Mouse (Mus musculus) intestine, postnatal 0 days (tissue): ENCODE results near the gene Mapre3. TPM values are rescaled to one million over a fixed set of nuclear protein-coding genes. Genes with fewer than 3 reads are reported as not detected.
"Not testable (repeated sequence)": the region's sequence is repeated elsewhere in the genome, so short reads cannot be mapped to it uniquely, and the experiment has no call there.

Experiments
- ATAC-seq: fragments of 200-750 bp; cut with Nextera tagmentation; 2 replicates; pipeline ENCODE4 v1.8.0; 2017; ENCODE audit warnings: mild to moderate bottlenecking, moderate TSS enrichment, moderate library complexity
- H3K27ac ChIP-seq: fragments of 300-500 bp; sonication (generic); 2 replicates; pipeline ENCODE4 v1.5.1; 2014; ENCODE audit warnings: mild to moderate bottlenecking, low read depth, low read length, moderate library complexity
- H3K27me3 ChIP-seq: fragments of 300-500 bp; sonication (generic); replicated peaks from 2 replicates; pipeline ENCODE4 v1.6.1; 2014; ENCODE audit warnings: low read length, mixed read lengths; ENCODE audit not compliant: control insufficient read depth, insufficient read depth
- H3K36me3 ChIP-seq: fragments of 300-500 bp; sonication (generic); 2 replicates; pipeline ENCODE4 v1.6.1; 2014; ENCODE audit warnings: mild to moderate bottlenecking, moderate library complexity; ENCODE audit not compliant: control insufficient read depth, insufficient read depth
- H3K4me1 ChIP-seq: fragments of 300-500 bp; sonication (generic); replicated peaks from 2 replicates; pipeline ENCODE4 v1.6.1; 2014; ENCODE audit warnings: antibody characterized with exemption, low read length, mixed read lengths; ENCODE audit not compliant: control insufficient read depth, insufficient read depth
- H3K4me2 ChIP-seq: fragments of 300-500 bp; sonication (generic); replicated peaks from 2 replicates; pipeline ENCODE4 v1.6.1; 2014; ENCODE audit warnings: low read depth, mild to moderate bottlenecking, moderate library complexity
- H3K4me3 ChIP-seq: fragments of 300-500 bp; sonication (generic); 2 replicates; pipeline ENCODE4 v1.5.1; 2014; ENCODE audit warnings: low read depth, low read length
- H3K9ac ChIP-seq: fragments of 300-500 bp; sonication (generic); 2 replicates; pipeline ENCODE4 v1.6.1; 2014; ENCODE audit warnings: mild to moderate bottlenecking, low read depth, low read length
- H3K9me3 ChIP-seq: fragments of 300-500 bp; sonication (generic); 2 replicates; pipeline ENCODE4 v1.6.1; 2016; ENCODE audit warnings: mixed run types; ENCODE audit not compliant: control insufficient read depth
- CTCF ChIP-seq: sonication (generic); IDR thresholded peaks from 2 replicates; pipeline ENCODE4 v1.5.1; 2016; ENCODE audit warnings: low read depth, mild to moderate bottlenecking, control low read depth, antibody characterized with exemption, moderate library complexity
- WGBS: fragments of 180-500 bp; shearing (Covaris S2); extraction: QIAGEN DNeasy Blood & Tissue Kit; methylation state at CpG from one replicate; pipeline ENCODE4 v1.1.7; 2014; 5-methylcytosine and 5-hydroxymethylcytosine counted together
- polyA plus RNA-seq: library from polyadenylated mRNA; unstranded; fragments of >200 nt; fragmentation: Nextera tagmentation; extraction: Ambion mirVana; gene quantifications from 2 replicates; pipeline ENCODE4 v1.2.1, GENCODE M21; 2015

The Mapre3 gene
- polyA plus RNA-seq, 1 experiment from 2014 or later, result 25.5 TPM

- no peaks in the 10 kb centered on the region for H3K4me1 ChIP-seq
- H3K9me3 ChIP-seq, result no peaks in the 10 kb centered on the region
- peak; percentile 44 for TF ChIP-seq CTCF
- no peak overlapping the region for H3K27ac ChIP-seq
- H3K36me3 ChIP-seq, result peaks cover 37% of the 10 kb centered on the region
- H3K9ac ChIP-seq, result no peak overlapping the region
- ATAC-seq, result no peak
- H3K4me3 ChIP-seq, result no peak overlapping the region
- 71% methylated on average over 5 of the region's 5 CpGs for WGBS
- H3K4me2 ChIP-seq, result no peak overlapping the region
- no peaks in the 10 kb centered on the region for H3K27me3 ChIP-seq
These were observed 65.0 kb downstream of the Mapre3 start for GRCm38 (mm10) chr5:30879347-30879943.

- not testable (repeated sequence) for H3K27me3 ChIP-seq, H3K9ac ChIP-seq, H3K4me2 ChIP-seq, H3K4me1 ChIP-seq, H3K4me3 ChIP-seq, H3K27ac ChIP-seq, ATAC-seq, H3K9me3 ChIP-seq
- 90% methylated on average over 4 of the region's 4 CpGs for WGBS
- H3K36me3 ChIP-seq, result peaks cover 13% of the 10 kb centered on the region
These were observed 67.4 kb downstream of the Mapre3 start for GRCm38 (mm10) chr5:30881839-30882238.

GRCm38 (mm10) chr5:30886209-30886608, 71.8 kb downstream of the Mapre3 start:
- Histone ChIP-seq H3K4me2 (peak overlapping the region; percentile 91; the same call in 1 of the 2 replicates), H3K9ac (no peak overlapping the region), H3K4me1 (no peaks in the 10 kb centered on the region), H3K4me3 (no peak overlapping the region), H3K27ac (no peak overlapping the region), H3K36me3 (peaks cover 4% of the 10 kb centered on the region; the same call in 1 of the 2 replicates), H3K27me3 (no peaks in the 10 kb centered on the region), H3K9me3 (no peaks in the 10 kb centered on the region)
- ATAC-seq, result no peak
- 34% methylated on average over 4 of the region's 4 CpGs for WGBS
- TF ChIP-seq CTCF, result no peak

GRCm38 (mm10) chr5:30886731-30887130, 72.3 kb downstream of the Mapre3 start:
- TF ChIP-seq CTCF, result no peak
- H3K9ac ChIP-seq, result 0 out of 2 replicates have a peak overlapping the region, but pooled peaks have one; percentile 68
- no peak for ATAC-seq
- H3K27me3 ChIP-seq, result no peaks in the 10 kb centered on the region
- H3K4me2 ChIP-seq, result peak overlapping the region; percentile 91
- peaks cover 7% of the 10 kb centered on the region; the same call in 1 of the 2 replicates for H3K36me3 ChIP-seq
- no peaks in the 10 kb centered on the region for H3K4me1 ChIP-seq
- peak overlapping the region; percentile 91 for H3K27ac ChIP-seq
- H3K4me3 ChIP-seq, result peak overlapping the region; percentile 62
- 26% methylated on average over 5 of the region's 5 CpGs for WGBS
- no peaks in the 10 kb centered on the region for H3K9me3 ChIP-seq

- Histone ChIP-seq H3K4me2 (peak overlapping the region; percentile 91), H3K36me3 (peaks cover 13% of the 10 kb centered on the region), H3K27ac (peak overlapping the region; percentile 91), H3K27me3 (no peaks in the 10 kb centered on the region), H3K9me3 (no peaks in the 10 kb centered on the region), H3K4me1 (no peaks in the 10 kb centered on the region), H3K9ac (peak overlapping the region; percentile 68), H3K4me3 (peak overlapping the region; percentile 62)
- 0 out of 2 replicates have a peak, but pooled peaks have one; percentile 8 for TF ChIP-seq CTCF
- peak; percentile 50 for ATAC-seq
- under 1% methylated on average over 19 of the region's 19 CpGs for WGBS
These were observed 72.9 kb downstream of the Mapre3 start for GRCm38 (mm10) chr5:30887331-30887761.

GRCm38 (mm10) chr5:30887858-30888336, 73.5 kb downstream of the Mapre3 start:
- Histone ChIP-seq H3K36me3 (peaks cover 18% of the 10 kb centered on the region), H3K27ac (peak overlapping the region; percentile 91), H3K27me3 (no peaks in the 10 kb centered on the region), H3K4me3 (peak overlapping the region; percentile 62), H3K9ac (peak overlapping the region; percentile 68), H3K4me1 (no peaks in the 10 kb centered on the region), H3K9me3 (no peaks in the 10 kb centered on the region), H3K4me2 (peak overlapping the region; percentile 91)
- WGBS, result under 1% methylated on average over 28 of the region's 28 CpGs
- TF ChIP-seq CTCF, result no peak
- peak; percentile 84 for ATAC-seq
